Mouse (Mus musculus): ENCODE results near the gene Reck.

Reck gene

DNA sequence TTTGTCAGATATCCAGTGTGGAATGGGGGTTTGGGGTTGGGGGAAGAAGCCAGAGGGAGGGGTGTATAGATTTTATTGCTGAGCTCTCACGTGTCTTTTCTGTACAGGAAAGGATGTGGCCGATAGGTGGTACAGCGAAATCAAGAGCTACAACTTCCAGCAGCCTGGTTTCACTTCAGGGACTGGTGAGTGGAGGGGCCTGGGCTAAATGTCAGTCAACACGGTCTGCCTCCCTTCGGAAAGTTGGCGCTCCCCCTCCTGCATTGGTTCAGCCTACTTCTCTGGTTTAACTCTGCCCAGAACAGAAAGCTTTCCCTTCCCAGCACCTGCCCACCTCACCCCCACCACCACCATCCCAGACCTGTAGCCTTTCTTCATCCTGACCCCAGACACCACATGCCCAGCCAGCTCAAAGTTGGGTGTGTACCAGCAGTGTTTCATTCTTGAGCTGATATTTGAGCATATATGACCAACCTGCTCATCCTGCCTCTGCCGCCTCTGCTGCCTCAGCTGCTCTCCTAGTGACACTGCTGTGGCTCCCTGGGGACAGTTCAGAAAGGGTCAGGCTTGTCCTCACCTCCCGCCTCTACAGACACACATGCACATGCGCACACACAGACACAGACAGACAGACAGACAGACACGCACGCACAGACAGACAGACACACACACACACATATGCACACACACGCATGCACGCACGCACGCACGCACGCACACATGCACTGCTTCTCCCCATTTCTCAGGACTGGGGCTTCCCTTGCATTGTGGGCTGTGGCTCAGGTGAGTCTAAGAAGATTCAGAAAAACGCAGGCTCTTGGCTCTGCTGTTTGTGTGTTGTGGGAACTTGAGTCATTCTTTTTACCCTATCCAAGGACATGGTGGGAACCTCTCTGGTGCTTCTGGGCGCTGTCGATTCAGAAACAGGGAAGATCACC is 95.3 kb downstream of the Reck start:
- no peak for DNase-seq (ENCODE audit: low spot score)

DNA sequence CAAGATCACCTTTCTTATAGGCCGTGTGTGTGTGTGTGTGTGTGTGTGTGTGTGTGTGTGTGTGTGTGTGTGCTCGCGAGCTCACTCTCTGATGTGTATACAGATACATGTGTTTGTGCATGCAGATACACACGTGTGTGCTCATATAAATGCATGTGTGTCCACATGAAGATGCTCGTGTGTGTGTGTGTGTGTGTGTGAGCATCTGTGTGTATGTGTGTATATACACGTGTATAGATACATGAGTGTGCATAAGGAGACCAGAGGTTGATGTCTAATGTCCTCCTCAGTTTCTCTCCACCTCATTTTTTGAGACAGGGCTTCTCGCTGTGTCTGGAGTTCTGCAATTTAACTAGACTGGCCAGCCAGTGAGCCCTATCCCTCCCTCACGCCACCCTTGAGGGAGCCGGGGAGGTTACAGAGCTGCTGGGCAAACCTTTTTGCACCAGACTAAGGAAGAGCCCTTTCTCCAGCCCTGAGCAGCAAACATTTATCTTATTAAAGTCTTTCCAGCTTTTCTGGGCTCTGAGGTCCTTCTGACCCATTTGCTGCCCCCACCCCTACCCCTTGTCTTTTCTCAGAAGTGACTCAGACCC is 96.3 kb downstream of the Reck start:
- DNase-seq (ENCODE audit: low spot score), result no peak

DNA sequence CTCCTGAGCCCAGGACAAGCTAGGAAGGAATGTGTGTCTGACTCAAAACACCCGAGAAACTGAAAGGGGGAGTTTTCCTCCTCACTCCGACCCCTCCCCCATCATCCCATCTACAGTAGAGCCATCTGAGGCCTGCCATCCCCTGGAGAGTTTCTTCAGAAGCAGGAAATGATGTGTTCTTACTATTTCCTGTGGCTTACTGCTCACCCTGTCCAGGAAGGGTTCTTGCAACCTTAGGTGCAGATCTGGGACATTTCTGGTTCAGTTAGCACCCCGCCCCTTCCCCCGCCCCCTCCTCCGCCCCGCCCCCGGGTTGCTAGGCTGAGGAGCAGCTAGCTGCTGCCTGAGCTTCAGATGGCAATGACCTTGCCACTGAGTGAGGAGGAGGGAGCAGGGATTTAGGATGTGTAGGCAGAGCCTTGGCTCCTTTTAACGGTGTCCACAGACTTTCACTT is 96.8 kb downstream of the Reck start:
- DNase-seq (ENCODE audit: low spot score), result peak; percentile 64

DNA sequence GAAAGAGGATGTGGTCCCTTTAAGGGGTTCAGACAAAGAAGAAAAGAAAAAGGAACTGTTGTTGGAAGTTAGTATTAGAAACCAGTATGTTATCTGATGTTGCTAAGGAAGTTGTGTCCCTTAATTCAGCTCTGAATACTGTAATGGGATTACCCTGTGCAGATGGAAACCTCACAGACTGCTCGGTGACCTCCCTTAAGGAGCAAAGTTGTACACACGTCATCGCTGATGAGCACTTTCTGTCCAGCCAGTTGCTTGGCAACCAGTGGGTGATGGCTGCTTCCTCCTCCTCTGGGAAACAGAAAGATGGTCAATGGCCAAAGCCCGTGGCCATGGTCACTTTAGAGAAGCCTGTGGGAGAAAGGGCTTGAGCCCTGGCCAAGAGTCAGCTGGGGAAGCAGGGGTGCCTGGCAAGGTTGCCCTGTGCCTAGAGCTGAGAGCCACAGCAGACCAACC is 98.2 kb downstream of the Reck start:
- DNase-seq (ENCODE audit: low spot score), result peak; percentile 23

DNA sequence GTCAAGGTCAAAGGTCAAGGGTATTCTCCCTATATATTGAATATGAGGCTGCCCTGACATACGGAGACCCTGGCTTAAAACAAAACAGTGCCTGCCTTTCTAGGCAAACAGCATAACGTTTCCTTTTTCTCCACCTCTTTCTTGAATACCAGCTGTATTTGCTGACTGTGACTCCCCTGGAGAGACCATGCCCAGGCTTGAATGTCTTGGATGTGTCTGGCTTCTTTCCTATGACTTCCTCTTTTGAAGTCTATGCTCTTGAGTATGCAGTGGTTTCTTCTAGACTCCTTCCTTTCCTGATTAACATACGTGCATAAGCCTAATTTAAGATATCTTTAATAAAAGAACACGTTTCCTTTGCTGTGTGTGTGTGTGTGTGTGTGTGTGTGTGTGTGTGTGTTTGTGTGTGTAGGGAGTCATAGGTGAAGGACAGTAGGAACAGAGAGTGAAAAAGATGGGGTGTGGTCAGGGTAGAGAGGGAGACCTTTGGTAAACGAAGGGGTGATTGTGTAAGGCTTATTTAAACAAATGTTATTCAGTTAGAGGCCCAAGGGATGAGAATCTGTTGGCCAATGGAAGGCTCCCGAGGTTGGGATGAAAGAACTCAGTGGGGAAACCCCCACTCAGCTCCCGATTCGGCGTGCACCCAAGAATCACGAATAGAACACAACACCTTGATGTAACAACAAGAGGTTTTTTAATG is 99.7 kb downstream of the Reck start:
- no peak for DNase-seq (ENCODE audit: low spot score)

DNA sequence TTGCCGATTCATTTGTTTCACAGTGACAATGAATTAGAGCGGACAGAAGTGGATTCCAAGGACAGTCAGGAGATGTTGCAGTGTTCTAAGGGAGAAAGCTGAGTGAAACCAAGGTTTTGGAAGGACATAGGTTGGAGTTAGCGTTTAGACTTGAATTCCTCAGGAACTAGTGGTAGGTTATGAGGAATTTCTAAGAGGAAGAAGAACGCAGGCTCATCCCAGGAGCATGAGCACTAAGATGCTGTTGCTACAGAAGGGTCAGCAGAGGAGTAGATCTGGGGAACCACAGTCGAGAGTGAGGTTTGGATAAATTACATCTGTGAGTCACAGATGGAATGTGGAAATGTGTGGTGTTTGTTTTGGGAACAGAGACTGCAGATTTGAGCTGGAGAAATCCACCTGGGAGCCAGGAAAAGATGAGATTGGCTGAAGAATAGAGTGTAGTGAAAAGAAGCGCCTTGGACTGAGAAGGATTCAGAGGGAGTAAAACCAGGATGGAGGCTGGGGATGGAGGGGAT is 101.0 kb downstream of the Reck start:
- DNase-seq (ENCODE audit: low spot score), result no peak

DNA sequence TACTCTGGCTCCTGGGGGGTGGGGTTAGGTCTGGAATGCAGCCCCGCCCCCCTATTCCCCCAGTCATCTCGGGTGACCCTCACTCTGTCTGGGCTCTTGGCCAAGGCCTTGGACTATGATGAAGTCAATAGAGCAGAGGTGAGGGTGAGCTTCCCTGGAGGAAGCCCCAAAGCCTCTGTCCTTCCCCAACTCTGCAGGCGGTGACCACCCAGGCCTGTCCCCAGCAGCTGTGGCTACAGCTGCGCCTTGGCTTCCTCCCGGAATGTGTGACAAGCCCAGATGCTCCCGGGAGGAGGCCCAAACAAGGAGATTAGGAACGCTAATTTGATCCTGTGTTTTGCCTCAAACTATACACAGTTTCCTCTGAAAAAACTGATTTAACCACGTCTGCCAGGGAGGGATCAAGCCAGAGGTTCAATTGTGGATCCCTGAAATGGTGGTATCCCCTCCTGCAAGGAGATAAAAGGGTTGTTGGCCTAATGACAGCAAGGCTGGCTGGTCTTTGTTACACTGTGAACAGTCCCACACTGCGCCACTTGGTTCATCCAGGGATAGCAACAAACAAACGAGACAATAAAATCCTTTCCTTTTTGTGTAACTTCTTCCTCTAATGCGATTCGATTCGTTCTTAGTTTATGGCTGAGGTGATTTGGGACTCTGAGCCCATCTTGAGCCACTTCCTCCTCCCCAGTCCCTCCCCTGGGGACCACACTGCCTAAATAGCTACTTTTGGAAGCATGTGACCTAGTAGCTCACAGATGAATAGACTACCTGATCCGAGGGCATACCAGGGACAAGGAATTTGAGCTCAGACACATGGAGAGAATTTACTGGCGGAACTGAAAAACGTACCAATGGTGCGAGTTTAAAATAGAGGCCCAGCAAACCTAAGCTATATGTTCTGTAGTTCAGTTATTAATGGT is 103.5 kb downstream of the Reck start:
- peak; percentile 22 for DNase-seq (ENCODE audit: low spot score)

DNA sequence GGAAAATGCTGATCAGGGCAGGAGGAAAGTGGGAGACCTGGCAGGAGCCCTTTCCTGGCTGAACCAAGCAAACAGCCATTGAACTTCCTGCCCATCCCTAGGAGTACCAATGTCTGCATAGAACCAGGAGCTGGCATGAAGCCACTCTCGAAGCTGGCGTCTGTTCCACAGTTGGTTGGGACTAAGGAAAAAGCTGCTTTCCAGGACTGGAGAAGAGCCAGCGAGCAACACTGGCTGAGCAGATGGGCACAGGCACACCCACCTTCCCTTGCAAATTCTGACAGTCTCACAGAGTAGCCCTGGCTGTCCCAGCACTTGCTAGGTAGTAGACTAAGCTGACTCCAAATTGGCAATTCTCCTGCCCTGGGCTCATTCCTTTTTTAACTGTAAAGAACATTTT is 104.4 kb downstream of the Reck start:
- DNase-seq (ENCODE audit: low spot score), result no peak

DNA sequence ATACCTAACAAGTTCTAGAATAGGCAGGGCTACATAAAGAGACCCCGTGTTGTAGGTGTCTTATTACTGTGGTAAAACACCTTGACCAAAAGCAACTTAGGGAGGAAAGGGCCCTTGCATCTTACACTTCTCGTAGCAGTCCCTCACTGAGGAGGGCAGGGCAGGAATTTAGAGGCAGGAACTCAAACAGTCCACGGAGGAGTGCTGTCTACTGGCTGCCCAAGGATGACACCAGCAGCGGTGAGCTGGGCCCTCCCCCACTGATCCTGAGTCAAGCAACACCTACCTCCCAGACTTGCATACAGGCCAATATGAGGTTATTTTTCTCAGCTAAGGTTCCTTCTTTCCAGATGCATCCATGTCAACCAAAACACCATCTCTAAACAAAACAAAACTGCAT is 104.9 kb downstream of the Reck start:
- DNase-seq (ENCODE audit: low spot score), result no peak

DNA sequence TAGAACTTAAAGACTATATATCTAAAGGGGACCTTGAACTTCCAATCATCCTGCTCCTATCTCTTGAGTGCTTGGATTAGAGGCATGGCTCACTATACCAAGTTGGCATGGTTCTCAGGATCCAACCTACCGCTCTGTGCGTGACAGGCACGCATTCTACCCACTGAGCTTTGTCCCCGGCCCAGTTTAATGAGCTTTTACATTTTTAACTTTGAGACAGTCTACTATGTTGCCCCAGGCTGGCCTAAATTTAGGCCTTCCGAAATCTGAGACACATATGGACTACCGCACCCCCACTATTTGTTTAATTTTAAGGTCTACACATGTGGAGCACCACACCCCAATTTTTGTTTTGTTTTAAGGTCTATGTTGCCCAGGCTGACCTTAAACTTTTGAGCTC is 105.5 kb downstream of the Reck start:
- no peak for DNase-seq (ENCODE audit: low spot score)

DNA sequence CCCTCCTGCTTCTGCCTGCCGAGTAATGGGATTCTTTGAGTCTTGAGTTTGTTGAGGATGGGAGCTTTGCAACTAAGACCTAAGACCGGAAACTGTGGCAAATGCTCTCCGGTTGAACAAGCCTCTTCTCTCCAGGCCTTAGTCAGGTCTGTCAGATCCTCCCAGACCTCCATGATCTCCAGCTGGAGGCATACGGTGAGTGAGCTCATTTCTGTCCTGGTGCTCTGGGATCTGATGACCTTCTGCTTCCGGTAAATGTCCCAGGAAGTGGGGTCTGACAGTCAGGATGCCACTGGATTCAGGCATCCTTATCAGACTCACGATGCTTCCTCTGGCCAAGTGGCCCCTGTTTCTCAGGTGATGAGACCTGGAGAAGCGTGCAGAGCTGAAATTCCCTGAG is 105.9 kb downstream of the Reck start:
- no peak for DNase-seq (ENCODE audit: low spot score)

DNA sequence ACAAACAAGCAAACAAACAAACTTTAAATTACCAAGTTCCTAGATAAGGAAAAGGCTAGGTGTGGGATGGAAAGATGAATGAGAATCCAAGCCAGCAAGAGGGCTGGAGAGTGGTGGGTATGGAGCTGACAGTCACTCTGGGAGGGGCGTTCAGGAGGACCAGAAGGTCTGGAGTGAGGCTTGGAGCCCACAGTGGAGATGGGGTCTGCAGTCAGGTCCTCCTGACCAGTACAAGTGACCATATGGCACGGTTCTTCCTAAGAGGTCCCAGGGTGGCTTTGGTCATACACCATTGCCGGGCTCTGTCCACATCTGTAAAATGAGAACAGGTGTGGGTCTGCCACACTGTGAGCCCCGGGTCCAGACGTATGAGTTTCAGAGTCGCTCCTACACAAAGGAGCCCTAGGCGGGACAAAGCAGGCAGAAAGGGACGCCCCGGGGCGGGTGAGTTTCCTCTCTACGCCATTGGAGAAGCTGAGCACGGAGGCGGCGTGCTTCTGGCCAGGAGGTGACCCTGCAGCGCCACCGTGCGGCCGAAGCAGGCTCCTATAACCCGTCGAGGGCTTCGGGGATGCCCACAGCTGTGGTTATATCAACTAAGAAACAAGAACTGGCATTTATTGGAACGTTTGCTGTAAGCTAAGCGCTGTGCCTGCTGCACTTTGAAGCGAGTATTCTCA is 106.9 kb downstream of the Reck start:
- DNase-seq (ENCODE audit: low spot score), result peak; percentile 97

DNA sequence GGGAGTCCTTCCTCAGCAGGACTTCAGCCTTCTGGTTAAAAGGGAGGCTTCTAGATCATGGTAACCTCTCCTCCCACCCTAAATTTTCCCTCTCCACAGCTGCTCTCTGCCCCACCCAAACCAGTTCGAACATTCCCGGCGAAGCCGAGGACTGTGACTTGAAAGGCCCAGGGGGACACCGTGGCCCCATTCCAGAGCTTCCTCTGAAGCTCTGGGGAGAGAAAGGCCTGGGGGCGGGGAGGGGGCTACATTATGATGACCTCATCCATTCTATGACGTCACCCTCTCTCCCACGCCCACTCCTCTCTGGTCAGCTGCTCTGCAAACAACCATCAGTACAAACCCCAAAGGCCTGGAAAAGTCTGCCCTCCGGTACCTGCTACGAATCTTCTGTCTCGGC is 107.9 kb downstream of the Reck start, which contains the start of gene Ccin:
Gene Ccin, plus strand, starts transcription at position 303 of the 400 bp plus-strand sequence.
- no peak for DNase-seq (ENCODE audit: low spot score)

DNA sequence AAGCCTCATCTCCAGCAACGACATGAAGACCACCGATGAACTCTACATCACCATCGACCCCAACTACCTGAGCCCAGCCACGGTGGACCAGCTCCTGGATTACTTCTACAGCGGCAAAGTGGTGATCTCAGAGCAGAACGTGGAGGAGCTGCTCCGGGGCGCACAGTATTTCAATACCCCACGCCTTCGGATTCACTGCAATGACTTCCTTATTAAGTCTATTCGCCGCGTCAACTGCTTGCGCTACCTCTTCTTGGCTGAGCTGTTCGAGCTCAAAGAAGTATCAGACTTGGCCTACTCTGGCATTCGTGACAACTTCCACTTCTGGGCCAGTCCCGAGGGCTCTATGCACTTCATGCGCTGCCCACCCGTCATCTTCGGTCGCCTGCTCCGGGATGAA is 108.4 kb downstream of the Reck start:
- no peak for DNase-seq (ENCODE audit: low spot score)

DNA sequence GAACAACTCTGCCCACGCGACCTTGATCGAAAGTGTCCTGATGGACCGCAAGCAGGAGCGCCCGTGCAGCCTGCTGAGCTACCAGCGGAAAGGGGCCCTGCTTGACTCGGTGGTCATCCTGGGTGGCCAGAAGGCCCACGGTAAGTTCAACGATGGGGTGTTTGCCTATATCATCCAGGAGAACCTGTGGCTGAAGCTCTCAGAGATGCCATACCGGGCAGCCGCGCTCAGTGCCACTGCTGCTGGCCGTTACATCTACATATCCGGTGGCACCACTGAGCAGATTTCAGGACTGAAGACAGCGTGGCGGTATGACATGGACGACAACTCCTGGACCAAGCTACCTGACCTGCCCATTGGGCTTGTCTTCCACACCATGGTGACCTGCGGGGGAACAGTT is 109.0 kb downstream of the Reck start:
- no peak for DNase-seq (ENCODE audit: low spot score)

DNA sequence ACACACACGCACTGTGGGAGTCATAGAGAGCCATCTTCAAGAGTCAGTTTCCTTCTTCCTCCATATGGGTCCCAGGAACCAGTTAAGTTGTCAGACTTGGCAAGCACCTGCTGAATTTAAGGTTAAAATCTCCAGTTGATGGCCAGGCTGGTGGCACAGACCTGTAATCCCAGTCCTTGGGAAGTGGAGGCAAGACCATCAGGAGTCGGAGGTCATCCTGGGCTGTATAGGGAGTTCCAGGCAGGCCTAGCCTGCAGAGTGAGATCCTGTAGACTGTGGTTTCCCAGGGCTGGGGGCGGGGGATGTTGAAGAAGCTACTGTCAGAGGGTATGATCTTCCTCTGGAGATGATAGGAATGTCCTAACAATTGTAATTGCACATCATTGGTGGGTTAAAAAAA is 113.6 kb downstream of the Reck start:
- DNase-seq (ENCODE audit: low spot score), result no peak

DNA sequence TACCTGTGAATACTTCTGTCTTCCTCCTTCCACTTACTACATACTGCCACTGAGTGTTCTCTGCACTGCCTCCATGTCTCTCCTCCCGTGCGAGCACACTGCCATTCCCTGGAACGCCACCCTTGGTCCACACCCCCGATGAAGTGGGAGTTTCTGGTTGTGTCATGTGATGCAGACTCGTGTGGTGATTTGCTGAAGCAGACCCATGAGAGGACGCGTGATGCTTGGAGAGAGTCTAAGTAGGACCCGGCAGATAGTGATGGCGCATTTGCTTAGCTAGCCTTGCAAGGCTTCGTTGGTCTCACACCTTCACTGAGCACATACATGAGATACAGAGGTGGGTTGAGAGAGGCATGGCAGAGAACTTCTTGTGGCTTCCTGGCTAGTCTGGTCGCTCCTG is 117.7 kb downstream of the Reck start:
- no peak for DNase-seq (ENCODE audit: low spot score)

DNA sequence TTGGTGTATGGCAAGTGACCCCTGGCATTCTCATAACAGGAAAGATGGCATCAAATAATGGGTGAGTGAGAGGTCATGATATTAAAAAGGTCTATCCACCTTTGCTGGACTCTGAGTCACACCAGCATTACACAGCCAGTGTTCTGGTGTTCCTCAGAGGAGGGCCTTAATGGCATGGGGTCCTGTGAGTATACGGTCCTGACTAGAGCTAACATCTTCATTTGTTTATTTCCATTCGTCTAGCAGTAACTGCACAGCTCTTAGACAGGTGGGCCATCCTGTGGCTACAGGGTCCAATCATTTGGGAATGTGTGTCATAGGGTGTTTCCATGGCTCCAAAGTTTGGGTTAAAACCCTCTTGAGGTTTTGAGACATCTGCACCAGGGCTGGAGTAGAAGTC is 119.0 kb downstream of the Reck start:
- no peak for DNase-seq (ENCODE audit: low spot score)

All from retina, embryonic 14.5 days (tissue).